Mouse (Mus musculus) forebrain, embryonic 15.5 days (tissue): ENCODE data around the gene Cdc42ep4. TPM values are rescaled to one million over a fixed set of nuclear protein-coding genes. Genes with fewer than 3 reads are reported as not detected.

Experiments
- ATAC-seq: fragments of 200-750 bp; cut with Nextera tagmentation; replicated peaks from 2 replicates; pipeline ENCODE4 v1.8.0; 2017; ENCODE audit warnings: mild to moderate bottlenecking, moderate TSS enrichment, moderate library complexity
- H3K27ac ChIP-seq: fragments of 300-500 bp; sonication (generic); replicated peaks from 2 replicates; pipeline ENCODE4 v1.5.1; 2015; ENCODE audit warnings: mild to moderate bottlenecking, inconsistent platforms
- H3K27me3 ChIP-seq: fragments of 300-500 bp; sonication (generic); 2 replicates; pipeline ENCODE4 v1.6.1; 2015; ENCODE audit warnings: inconsistent platforms
- H3K36me3 ChIP-seq: fragments of 300-500 bp; sonication (generic); 2 replicates; pipeline ENCODE4 v1.6.1; 2015; ENCODE audit warnings: mild to moderate bottlenecking, inconsistent platforms
- H3K4me1 ChIP-seq: fragments of 300-500 bp; sonication (generic); 2 replicates; pipeline ENCODE4 v1.6.1; 2015; ENCODE audit warnings: inconsistent platforms
- H3K4me2 ChIP-seq: fragments of 300-500 bp; sonication (generic); replicated peaks from 2 replicates; pipeline ENCODE4 v1.6.1; 2015; ENCODE audit warnings: mild to moderate bottlenecking, inconsistent platforms
- H3K4me3 ChIP-seq: fragments of 300-500 bp; sonication (generic); 2 replicates; pipeline ENCODE4 v1.5.1; 2015; ENCODE audit warnings: mild to moderate bottlenecking, inconsistent platforms
- H3K9ac ChIP-seq: fragments of 300-500 bp; sonication (generic); replicated peaks from 2 replicates; pipeline ENCODE4 v1.6.1; 2015; ENCODE audit warnings: mild to moderate bottlenecking, inconsistent platforms
- H3K9me3 ChIP-seq: fragments of 300-500 bp; sonication (generic); 2 replicates; pipeline ENCODE4 v1.6.1; 2016; ENCODE audit warnings: inconsistent platforms
- WGBS: fragments of 180-500 bp; shearing (Covaris S2); methylation state at CpG from one replicate; pipeline ENCODE4 v1.1.7; 2015; ENCODE audit warnings: mixed read lengths; 5-methylcytosine and 5-hydroxymethylcytosine counted together
- polyA plus RNA-seq: library from polyadenylated mRNA; unstranded; fragments of >200 nt; fragmentation: Nextera tagmentation; extraction: Ambion mirVana; gene quantifications from 2 replicates; pipeline ENCODE4 v1.2.1, GENCODE M21; 2015

Cdc42ep4 gene
- polyA plus RNA-seq, 1 experiment from 2014 or later = 97.2 TPM

DNA sequence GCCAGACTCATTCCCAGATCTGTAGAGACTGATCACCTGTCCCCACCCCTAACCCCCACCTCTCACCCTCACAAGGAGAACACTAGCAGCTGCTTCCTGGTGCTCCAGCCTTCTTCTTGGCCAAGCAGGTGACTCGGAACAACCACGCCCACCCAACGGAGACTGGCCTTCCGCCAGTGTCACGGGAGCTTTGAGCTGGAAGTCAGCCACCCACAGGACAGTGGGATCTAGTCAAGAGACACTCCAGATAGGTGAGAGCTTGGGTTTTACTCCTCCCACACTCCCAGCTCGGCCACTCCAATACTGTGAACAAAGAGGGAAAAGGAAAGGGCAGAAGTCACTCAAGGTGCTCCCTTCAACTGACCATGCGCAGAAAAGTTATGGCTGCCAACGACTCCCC lies 12.5 kb downstream of the Cdc42ep4 start:
- no peak for ATAC-seq
- no peaks in the 10 kb centered on the region for H3K9me3 ChIP-seq
- 77% methylated on average over 8 of the region's 8 CpGs for WGBS

DNA sequence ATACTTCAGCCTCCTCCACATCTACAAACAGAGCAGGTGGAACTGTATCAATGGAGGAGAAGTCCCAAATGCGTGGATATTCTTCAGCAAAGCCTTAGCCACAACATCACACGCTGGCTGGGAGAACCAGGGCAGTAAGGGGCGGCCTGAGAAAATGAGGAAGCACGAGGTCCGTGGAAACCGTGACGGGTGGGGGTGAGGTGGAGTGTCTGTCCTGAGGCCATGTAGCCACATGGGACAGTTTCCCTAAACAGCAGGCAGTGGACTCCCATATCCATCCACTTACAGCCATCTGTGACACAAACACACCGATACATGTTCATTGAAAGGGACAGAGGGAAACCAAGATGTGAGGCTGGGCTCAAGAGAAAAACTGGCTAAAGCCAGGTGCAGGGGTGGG lies 13.8 kb downstream of the Cdc42ep4 start:
- Histone ChIP-seq H3K36me3 (peaks cover 7% of the 10 kb centered on the region), H3K9me3 (no peaks in the 10 kb centered on the region), H3K4me1 (peaks cover 46% of the 10 kb centered on the region), H3K4me3 (no peak overlapping the region), H3K9ac (no peak overlapping the region), H3K27me3 (no peaks in the 10 kb centered on the region), H3K4me2 (no peak overlapping the region), H3K27ac (no peak overlapping the region)
- WGBS = 81% methylated on average over 8 of the region's 8 CpGs
- no peak for ATAC-seq

More for the DNA sequence above, 12.5 kb downstream of the Cdc42ep4 start:
- Histone ChIP-seq H3K9ac (no peak overlapping the region), H3K4me1 (peaks cover 34% of the 10 kb centered on the region), H3K27ac (no peak overlapping the region), H3K4me2 (no peak overlapping the region), H3K27me3 (no peaks in the 10 kb centered on the region), H3K36me3 (peaks cover 13% of the 10 kb centered on the region), H3K4me3 (no peak overlapping the region)

DNA sequence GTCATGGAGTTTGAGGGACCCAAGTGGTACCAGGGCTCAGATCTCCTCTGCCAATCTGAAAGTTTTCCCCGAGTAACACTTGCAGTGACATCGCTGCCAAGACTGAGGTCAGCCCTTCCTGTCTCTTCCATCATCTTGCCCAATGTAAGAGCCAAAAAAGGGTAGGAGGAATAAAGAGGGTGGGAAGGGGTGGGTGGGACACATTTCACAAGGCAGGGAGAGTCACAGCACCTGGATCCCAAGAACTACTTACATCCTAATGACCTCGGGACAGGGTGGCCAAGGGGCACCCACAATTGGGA lies 14.2 kb downstream of the Cdc42ep4 start:
- Histone ChIP-seq H3K4me1 (peaks cover 46% of the 10 kb centered on the region), H3K4me2 (no peak overlapping the region), H3K9me3 (no peaks in the 10 kb centered on the region), H3K36me3 (peaks cover 4% of the 10 kb centered on the region; the same call in 1 of the 2 replicates), H3K27ac (no peak overlapping the region), H3K27me3 (no peaks in the 10 kb centered on the region), H3K4me3 (no peak overlapping the region), H3K9ac (no peak overlapping the region)
- no peak for ATAC-seq
- WGBS = 86% methylated on average over 3 of the region's 3 CpGs

DNA sequence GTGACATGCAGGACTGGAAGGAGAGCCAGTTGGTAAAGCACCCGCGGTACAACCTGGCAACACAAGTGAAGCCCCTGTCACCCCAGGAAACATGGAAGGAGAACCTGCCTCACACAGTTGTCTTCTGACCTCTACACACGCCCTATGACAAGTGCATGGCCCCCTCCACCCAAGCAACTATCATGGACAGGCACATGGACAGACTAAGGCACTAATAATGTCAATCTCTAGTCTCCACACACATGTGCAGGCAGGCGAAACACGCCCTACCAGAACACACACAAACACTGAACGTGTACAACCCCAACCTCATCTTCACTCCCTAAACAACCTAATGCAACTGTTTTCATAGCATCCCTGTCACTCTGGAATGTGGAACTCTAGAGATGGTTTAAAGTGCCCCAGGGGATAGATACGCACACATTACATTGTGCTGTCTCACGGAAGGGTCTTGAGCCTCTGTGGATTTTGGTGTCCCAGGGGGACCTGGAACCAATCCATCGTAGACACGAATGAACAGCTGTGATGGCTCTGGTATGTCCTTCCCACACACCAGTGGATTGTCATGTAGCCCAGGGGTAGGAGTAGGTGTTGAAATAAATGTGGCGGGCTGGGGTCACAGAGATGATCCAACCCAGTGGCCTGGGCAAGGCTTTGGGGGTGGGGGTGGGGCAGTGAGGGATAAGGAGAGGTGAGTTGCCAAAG lies 14.7 kb downstream of the Cdc42ep4 start:
- Histone ChIP-seq H3K36me3 (peaks cover 4% of the 10 kb centered on the region; the same call in 1 of the 2 replicates), H3K4me2 (no peak overlapping the region), H3K27ac (no peak overlapping the region), H3K9ac (no peak overlapping the region), H3K4me1 (peaks cover 46% of the 10 kb centered on the region), H3K9me3 (no peaks in the 10 kb centered on the region), H3K4me3 (no peak overlapping the region), H3K27me3 (no peaks in the 10 kb centered on the region)
- WGBS = 86% methylated on average over 11 of the region's 11 CpGs
- no peak for ATAC-seq

DNA sequence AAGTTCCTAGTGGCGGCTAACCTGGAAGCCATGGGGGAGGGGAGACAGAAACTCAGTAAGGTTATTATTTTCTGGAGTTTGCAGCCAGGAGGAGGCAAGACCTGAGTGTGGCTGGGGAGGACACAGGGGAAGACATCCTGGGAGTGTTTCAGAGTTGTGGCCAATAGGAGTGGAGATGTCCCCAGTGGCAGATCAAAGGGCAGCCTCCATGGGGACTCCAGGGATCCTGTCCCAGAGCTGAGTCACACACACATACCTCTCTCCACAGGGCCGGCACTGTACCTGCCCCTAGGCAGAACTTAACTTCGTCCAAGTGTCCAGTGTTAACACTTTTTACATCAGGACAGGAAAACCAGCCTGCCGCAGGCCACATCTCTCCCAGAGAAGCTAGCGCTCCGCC lies 16.5 kb downstream of the Cdc42ep4 start:
- Histone ChIP-seq H3K9me3 (no peaks in the 10 kb centered on the region), H3K27me3 (no peaks in the 10 kb centered on the region), H3K4me2 (no peak overlapping the region), H3K27ac (no peak overlapping the region), H3K36me3 (no peaks in the 10 kb centered on the region), H3K4me1 (peaks cover 49% of the 10 kb centered on the region), H3K9ac (no peak overlapping the region), H3K4me3 (no peak overlapping the region)
- ATAC-seq = no peak
- 74% methylated on average over 6 of the region's 6 CpGs for WGBS

DNA sequence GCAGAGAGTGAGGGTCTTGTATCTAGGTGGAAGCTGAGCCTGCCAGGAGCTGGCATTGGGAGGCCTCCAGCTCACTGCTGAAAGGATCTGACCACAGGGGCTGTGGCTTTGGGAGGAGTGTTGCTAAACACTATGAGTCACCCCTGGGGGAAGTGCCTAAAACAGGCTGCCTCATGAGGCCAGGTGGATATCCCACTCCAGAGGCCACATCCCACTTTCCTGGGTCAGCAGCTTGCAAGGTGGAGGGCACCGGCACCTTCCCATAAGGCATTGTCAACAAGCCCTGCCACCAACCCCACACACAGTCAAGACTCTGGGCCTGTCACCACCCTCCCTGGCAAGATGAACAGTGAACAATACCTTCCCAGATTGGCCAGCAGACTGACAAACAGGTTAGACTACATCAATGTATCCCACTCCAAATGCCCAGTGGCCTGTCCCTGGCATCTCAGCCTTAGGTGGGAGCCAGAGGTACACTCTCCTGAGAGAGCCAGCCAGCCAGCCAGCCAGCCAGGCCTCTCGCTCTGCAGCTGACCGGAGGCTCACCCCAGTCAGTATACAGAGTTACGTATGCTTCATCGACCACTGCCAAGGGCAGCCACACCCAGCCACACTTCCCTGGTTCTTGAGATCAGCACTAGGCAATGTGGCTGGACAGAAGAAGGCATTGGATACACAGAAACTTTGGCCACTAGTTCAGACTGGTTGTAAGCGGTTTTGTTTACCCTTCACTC lies 17.9 kb downstream of the Cdc42ep4 start:
- Histone ChIP-seq H3K27ac (no peak overlapping the region), H3K36me3 (peaks cover 3% of the 10 kb centered on the region; the same call in 1 of the 2 replicates), H3K27me3 (no peaks in the 10 kb centered on the region), H3K9me3 (no peaks in the 10 kb centered on the region), H3K9ac (no peak overlapping the region), H3K4me3 (no peak overlapping the region), H3K4me1 (peaks cover 35% of the 10 kb centered on the region), H3K4me2 (no peak overlapping the region)
- ATAC-seq = 0 out of 2 replicates have a peak, but pooled peaks have one; percentile 23
- WGBS = 45% methylated on average over 6 of the region's 6 CpGs

DNA sequence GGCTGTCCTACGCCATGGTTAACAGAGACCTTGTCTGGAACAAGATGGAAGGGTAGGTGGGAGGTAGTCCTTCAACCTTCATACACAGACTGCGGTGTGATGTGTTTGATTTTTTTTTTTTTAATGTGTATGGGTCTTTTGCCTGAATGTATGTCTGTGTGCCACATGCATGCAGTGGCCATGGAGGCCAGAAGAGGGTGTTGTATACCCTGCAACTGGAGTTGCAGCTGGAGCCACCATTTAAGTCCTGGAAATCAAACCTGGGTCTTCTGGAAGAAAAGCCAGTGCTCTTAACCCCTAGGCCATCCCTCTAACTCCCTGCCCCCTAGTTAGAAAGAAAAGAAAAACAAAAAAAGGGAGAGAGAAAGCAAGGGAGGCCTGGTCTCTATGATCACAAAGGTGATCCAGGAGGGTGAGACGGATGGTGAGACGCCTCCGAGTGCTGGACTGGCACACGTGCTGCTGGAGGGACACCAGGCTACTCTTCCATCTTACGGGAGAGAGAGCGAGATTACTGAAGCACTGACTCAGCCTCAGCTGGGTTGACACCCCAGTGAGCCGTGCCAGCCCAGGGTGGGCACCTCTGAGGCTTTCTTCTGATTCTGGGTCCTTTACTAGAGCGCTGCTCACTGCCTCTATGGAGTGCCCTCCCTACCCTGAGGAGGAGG lies 19.6 kb downstream of the Cdc42ep4 start:
- H3K4me2 ChIP-seq = no peak overlapping the region
- no peaks in the 10 kb centered on the region for H3K9me3 ChIP-seq
- H3K27me3 ChIP-seq = no peaks in the 10 kb centered on the region
- no peak for ATAC-seq
- 93% methylated on average over 10 of the region's 10 CpGs for WGBS
- peaks cover 43% of the 10 kb centered on the region for H3K4me1 ChIP-seq
- H3K27ac ChIP-seq = no peak overlapping the region
- H3K36me3 ChIP-seq = peaks cover 19% of the 10 kb centered on the region
- no peak overlapping the region for H3K4me3 ChIP-seq
- H3K9ac ChIP-seq = no peak overlapping the region

- 80% methylated on average over 3 of the region's 3 CpGs for WGBS
- Histone ChIP-seq H3K4me2 (no peak overlapping the region), H3K9me3 (no peaks in the 10 kb centered on the region), H3K36me3 (peaks cover 26% of the 10 kb centered on the region), H3K4me1 (peaks cover 46% of the 10 kb centered on the region), H3K9ac (no peak overlapping the region), H3K27me3 (no peaks in the 10 kb centered on the region), H3K27ac (no peak overlapping the region), H3K4me3 (no peak overlapping the region)
- no peak for ATAC-seq
Measured at GRCm38 (mm10) chr11:113730879-113731278, 20.8 kb downstream of the Cdc42ep4 start.

DNA sequence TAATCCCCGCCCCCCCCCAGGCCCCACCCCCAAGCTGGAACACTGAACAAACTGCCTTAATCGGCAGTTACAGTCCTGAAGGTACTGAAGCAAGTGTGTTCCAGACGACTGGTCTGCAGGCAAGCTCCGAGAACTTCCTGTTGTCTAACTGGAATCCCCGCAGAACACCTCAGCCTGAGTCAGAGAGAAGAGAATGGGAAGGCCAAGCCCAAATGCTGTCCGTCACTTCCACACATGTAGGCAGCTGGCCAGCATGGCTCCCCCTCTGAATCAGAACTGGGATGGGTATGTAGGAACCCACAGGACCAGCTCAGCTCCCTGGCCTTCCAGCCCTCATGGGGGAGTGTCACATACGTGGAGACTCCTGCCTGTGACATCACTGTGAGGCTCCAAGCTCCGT lies 21.8 kb downstream of the Cdc42ep4 start:
- no peak overlapping the region for H3K4me2 ChIP-seq
- no peaks in the 10 kb centered on the region for H3K9me3 ChIP-seq
- no peak overlapping the region for H3K9ac ChIP-seq
- peaks cover 26% of the 10 kb centered on the region for H3K36me3 ChIP-seq
- no peak overlapping the region for H3K4me3 ChIP-seq
- no peak for ATAC-seq
- 69% methylated on average over 8 of the region's 8 CpGs for WGBS
- H3K27ac ChIP-seq = no peak overlapping the region
- no peaks in the 10 kb centered on the region for H3K27me3 ChIP-seq
- H3K4me1 ChIP-seq = peaks cover 52% of the 10 kb centered on the region

GRCm38 (mm10) chr11:113729239-113729638 lies 22.4 kb downstream of the Cdc42ep4 start:
- Histone ChIP-seq H3K4me1 (peaks cover 49% of the 10 kb centered on the region), H3K4me2 (no peak overlapping the region), H3K4me3 (no peak overlapping the region), H3K9ac (no peak overlapping the region), H3K27ac (no peak overlapping the region), H3K27me3 (no peaks in the 10 kb centered on the region), H3K36me3 (peaks cover 29% of the 10 kb centered on the region), H3K9me3 (no peaks in the 10 kb centered on the region)
- WGBS = 87% methylated on average over 21 of the region's 21 CpGs
- no peak for ATAC-seq

GRCm38 (mm10) chr11:113727992-113728391 lies 23.7 kb downstream of the Cdc42ep4 start:
- no peak overlapping the region for H3K9ac ChIP-seq
- no peak overlapping the region for H3K4me3 ChIP-seq
- 82% methylated on average over 6 of the region's 6 CpGs for WGBS
- H3K36me3 ChIP-seq = peaks cover 29% of the 10 kb centered on the region
- no peak for ATAC-seq
- peak overlapping the region; percentile 32; the same call in 1 of the 2 replicates for H3K27ac ChIP-seq
- H3K4me2 ChIP-seq = no peak overlapping the region
- no peaks in the 10 kb centered on the region for H3K9me3 ChIP-seq
- H3K27me3 ChIP-seq = no peaks in the 10 kb centered on the region
- peaks cover 40% of the 10 kb centered on the region for H3K4me1 ChIP-seq
